Comparison of ENCODE assay signal across 10 mouse cellular contexts in the genomic region with DNA sequence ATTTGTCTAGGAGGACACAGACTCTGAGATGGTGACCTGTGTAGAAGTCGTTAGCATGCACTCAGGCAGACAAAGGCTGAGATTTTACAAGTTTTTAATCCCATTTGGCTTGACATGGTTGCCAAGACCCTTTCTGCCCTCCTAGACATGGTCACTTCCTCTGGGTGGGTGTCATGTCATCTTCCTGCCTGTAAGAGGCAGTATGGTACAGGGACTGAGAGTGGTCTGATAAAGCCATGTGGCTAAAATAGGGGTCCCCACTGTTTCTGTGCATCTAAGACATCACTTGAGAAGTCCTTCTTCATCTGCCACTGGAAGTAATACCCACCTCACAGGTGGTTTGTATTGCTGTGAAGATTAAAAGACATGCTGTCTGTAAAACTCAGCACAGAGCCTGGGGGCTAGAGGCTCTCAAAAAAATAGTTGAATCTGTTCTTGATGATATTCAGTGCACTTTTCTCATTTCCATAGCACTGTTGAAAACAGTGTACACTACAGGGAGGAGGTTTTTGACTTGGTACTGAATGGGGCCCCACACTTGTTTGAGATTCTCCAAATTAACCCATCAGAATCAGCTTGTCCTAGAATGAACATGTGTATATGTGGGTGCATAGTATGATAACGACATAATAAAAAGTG. TPM values are rescaled to one million over a fixed set of nuclear protein-coding genes. Genes with fewer than 3 reads are reported as not detected.
DNase-seq lines count a peak whose midpoint lies in the region; ATAC-seq and TF ChIP-seq lines count a peak whose summit lies in the region.
"Had no signal": no experiment of that assay in that cellular context is flagged by ENCODE, and none has a peak within 500 bp of the region (broad histone marks: within the 10 kb centered on the region; RNA-seq: fewer than 3 reads in every experiment).

No protein-coding gene starts in this region.

- H3K4me2 ChIP-seq in neural tube, embryonic 11.5 days (ENCODE audit: low read depth), result no peak overlapping the region
- H3K4me2 ChIP-seq in hindbrain, embryonic 16.5 days (ENCODE audit: low read length), result no peak overlapping the region
- no peak overlapping the region for H3K4me2 ChIP-seq in midbrain, embryonic 13.5 days (replicated peaks)
- H3K4me2 ChIP-seq: liver, embryonic 13.5 days; stomach, embryonic 15.5 days had no signal

- no peak for TF ChIP-seq POLR2A in cerebellum, adult 2 months (IDR thresholded peaks at IDR 0.05; ENCODE audit: borderline replicate concordance, insufficient read depth, low read length)

- peak in 1 of 2 experiments; percentile 13 for DNase-seq in cerebellum, adult 2 months
- DNase-seq in neural tube, embryonic 11.5 days (ENCODE audit: low spot score), result peak; percentile 39
- DNase-seq in neural tube, embryonic 10.5 days (ENCODE audit: extremely low spot score, low spot score), result no peak
- no peak for DNase-seq in right cerebral cortex, postnatal 25 days
- no peak for DNase-seq in gastrocnemius, postnatal 25 days
- DNase-seq: liver, embryonic 13.5 days had no signal

- H3K27ac ChIP-seq in cerebellum, adult 2 months (ENCODE audit: insufficient read depth, low read length), result no peak overlapping the region
- no peak overlapping the region for H3K27ac ChIP-seq in neural tube, embryonic 11.5 days (ENCODE audit: low read depth, low read length)
- H3K27ac ChIP-seq in hindbrain, embryonic 16.5 days (ENCODE audit: low read depth, low read length), result no peak overlapping the region
- H3K27ac ChIP-seq in midbrain, embryonic 13.5 days, result no peak overlapping the region
- H3K27ac ChIP-seq: liver, embryonic 13.5 days; stomach, embryonic 15.5 days had no signal

- H3K9me3 ChIP-seq in neural tube, embryonic 11.5 days (ENCODE audit: control insufficient read depth, low read length), result no peaks in the 10 kb centered on the region
- no peaks in the 10 kb centered on the region for H3K9me3 ChIP-seq in hindbrain, embryonic 16.5 days (ENCODE audit: control insufficient read depth, low read length)
- no peaks in the 10 kb centered on the region for H3K9me3 ChIP-seq in midbrain, embryonic 13.5 days
- H3K9me3 ChIP-seq: liver, embryonic 13.5 days; stomach, embryonic 15.5 days had no signal

- H3K36me3 ChIP-seq in neural tube, embryonic 11.5 days (ENCODE audit: control insufficient read depth, insufficient read depth, low read length), result no peaks in the 10 kb centered on the region
- no peaks in the 10 kb centered on the region for H3K36me3 ChIP-seq in hindbrain, embryonic 16.5 days (ENCODE audit: control insufficient read depth, insufficient read depth, low read length)
- H3K36me3 ChIP-seq in midbrain, embryonic 13.5 days, result no peaks in the 10 kb centered on the region
- H3K36me3 ChIP-seq: liver, embryonic 13.5 days; stomach, embryonic 15.5 days had no signal

- no peak overlapping the region for H3K9ac ChIP-seq in neural tube, embryonic 11.5 days (ENCODE audit: low read length)
- H3K9ac ChIP-seq in hindbrain, embryonic 16.5 days (ENCODE audit: low read depth, low read length), result no peak overlapping the region
- H3K9ac ChIP-seq in midbrain, embryonic 13.5 days (replicated peaks), result no peak overlapping the region
- H3K9ac ChIP-seq: liver, embryonic 13.5 days; stomach, embryonic 15.5 days had no signal

- TF ChIP-seq CTCF in cerebellum, adult 2 months (IDR thresholded peaks at IDR 0.05; ENCODE audit: borderline replicate concordance, insufficient read depth, low read depth, low read length), result peak; percentile 54; the same call in 1 of the 2 replicates

- no peaks in the 10 kb centered on the region for H3K4me1 ChIP-seq in cerebellum, adult 2 months (ENCODE audit: control insufficient read depth, insufficient read depth, low read length)
- H3K4me1 ChIP-seq in neural tube, embryonic 11.5 days (ENCODE audit: control insufficient read depth, insufficient read depth, low read length), result no peaks in the 10 kb centered on the region
- H3K4me1 ChIP-seq in hindbrain, embryonic 16.5 days (ENCODE audit: control insufficient read depth, insufficient read depth, low read depth, low read length), result no peaks in the 10 kb centered on the region
- H3K4me1 ChIP-seq in midbrain, embryonic 13.5 days (replicated peaks), result no peaks in the 10 kb centered on the region
- H3K4me1 ChIP-seq: liver, embryonic 13.5 days; stomach, embryonic 15.5 days had no signal

- no peaks in the 10 kb centered on the region; the same call in 1 of the 2 replicates for H3K27me3 ChIP-seq in cerebellum, adult 2 months (ENCODE audit: control insufficient read depth, insufficient read depth, low read length)
- H3K27me3 ChIP-seq in neural tube, embryonic 11.5 days (ENCODE audit: control insufficient read depth, insufficient read depth, low read length), result no peaks in the 10 kb centered on the region
- H3K27me3 ChIP-seq in hindbrain, embryonic 16.5 days (replicated peaks; ENCODE audit: control insufficient read depth, insufficient read depth, low read length), result no peaks in the 10 kb centered on the region
- 0 out of 2 replicates have a peak, but pooled peaks cover 8% of the 10 kb centered on the region for H3K27me3 ChIP-seq in midbrain, embryonic 13.5 days
- H3K27me3 ChIP-seq: liver, embryonic 13.5 days; stomach, embryonic 15.5 days had no signal

- no peak for ATAC-seq in cerebellum, adult (ENCODE audit: insufficient number of reproducible peaks, low FRiP score, low TSS enrichment)
- peak; percentile 61; the same call in 1 of the 2 replicates for ATAC-seq in neural tube, embryonic 11.5 days (ENCODE audit: insufficient read depth, low FRiP score, low TSS enrichment)
- ATAC-seq in hindbrain, embryonic 16.5 days, result peak; percentile 86
- peak; percentile 72 for ATAC-seq in midbrain, embryonic 13.5 days

- no peak overlapping the region for H3K4me3 ChIP-seq in cerebellum, adult 2 months (replicated peaks; ENCODE audit: insufficient read depth, low read depth, low read length)
- H3K4me3 ChIP-seq in neural tube, embryonic 11.5 days (ENCODE audit: low read depth, low read length), result no peak overlapping the region
- H3K4me3 ChIP-seq in hindbrain, embryonic 16.5 days (ENCODE audit: low read length), result no peak overlapping the region
- no peak overlapping the region for H3K4me3 ChIP-seq in midbrain, embryonic 13.5 days (replicated peaks)
- H3K4me3 ChIP-seq: liver, embryonic 13.5 days; stomach, embryonic 15.5 days had no signal

- WGBS in cerebellum, adult 2 months, result 52% methylated on average over 2 of the region's 2 CpGs
- WGBS in neural tube, embryonic 11.5 days, result 54% methylated on average over 2 of the region's 2 CpGs
- 50% methylated on average over 2 of the region's 2 CpGs for WGBS in hindbrain, embryonic 16.5 days
- 48% methylated on average over 2 of the region's 2 CpGs for WGBS in midbrain, embryonic 13.5 days

RNA-seq across cellular contexts. Expression of a gene that starts 5.3 kb away (rescaled TPM):
- polyA plus RNA-seq in cerebellum, adult 2 months (2012; rRNA removed), result 208 and 227 TPM in 2 replicates
- 85.5 and 87.2 TPM in 2 replicates for polyA plus RNA-seq in neural tube, embryonic 11.5 days (2014; fragmentation: Nextera tagmentation; extraction: Ambion mirVana)
- polyA plus RNA-seq in hindbrain, embryonic 16.5 days (2015; fragmentation: Nextera tagmentation; extraction: Ambion mirVana), result 148 and 157 TPM in 2 replicates
- polyA plus RNA-seq in midbrain, embryonic 13.5 days (2015; fragmentation: Nextera tagmentation; extraction: Ambion mirVana), result 127 and 128 TPM in 2 replicates
- total RNA-seq in gastrocnemius, postnatal 25 days (2021), result 100 to 1,000 TPM; 126 to 145 TPM
